Mouse (Mus musculus): Measurements from ENCODE around the gene Zkscan3. TPM values are rescaled to one million over a fixed set of nuclear protein-coding genes. Genes with fewer than 3 reads are reported as not detected.

Gene Zkscan3
- total and polyA plus RNA-seq, 2 experiments, result 14.5 to 33.1 TPM

DNA sequence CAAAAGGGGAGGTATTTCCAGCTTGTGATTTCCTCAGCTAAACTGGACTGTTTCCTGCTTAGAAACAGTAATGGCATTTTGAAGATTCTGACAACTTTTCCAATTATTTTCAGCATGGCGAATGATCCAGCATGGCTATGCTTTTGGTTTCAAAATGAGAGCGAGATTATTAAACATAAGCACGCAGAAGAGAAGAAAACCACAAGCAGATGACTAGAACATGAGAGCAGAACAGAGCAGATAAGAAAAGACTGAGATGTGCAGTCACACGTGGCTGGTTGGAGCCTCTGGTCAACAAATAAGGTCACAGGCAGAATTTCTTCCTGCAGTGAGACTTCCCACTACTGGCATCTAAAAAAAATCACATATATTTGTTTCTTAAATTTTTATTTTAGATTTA, 12.7 kb upstream of the Zkscan3 start:
- DNase-seq (ENCODE audit: extremely low read depth, low read depth, low spot score), result no peak
- WGBS, result 60% methylated on average over 4 of the region's 4 CpGs
- TF ChIP-seq CTCF (IDR thresholded peaks at IDR 0.05; ENCODE audit: low read depth, low read length), result no peak
- TF ChIP-seq POLR2A (IDR thresholded peaks at IDR 0.05; ENCODE audit: extremely low read depth, insufficient read depth, low read length), result no peak
- Histone ChIP-seq H3K4me3 (ENCODE audit: insufficient read depth, low read depth, low read length) (no peak overlapping the region), H3K27ac (replicated peaks; ENCODE audit: insufficient read depth, low read depth, low read length) (no peak overlapping the region), H3K4me1 (ENCODE audit: control insufficient read depth, insufficient read depth, low read length) (no peaks in the 10 kb centered on the region), H3K27me3 (ENCODE audit: control insufficient read depth, insufficient read depth, low read length) (no peaks in the 10 kb centered on the region), H3K36me3 (ENCODE audit: control insufficient read depth, insufficient read depth, low read length) (no peaks in the 10 kb centered on the region), H3K9ac (ENCODE audit: low read depth, low read length) (no peak overlapping the region), H3K79me2 (ENCODE audit: control insufficient read depth, insufficient read depth, low read length) (no peaks in the 10 kb centered on the region)

GRCm38 (mm10) chr13:21414231-21415212, 12.0 kb upstream of the Zkscan3 start:
- 60% methylated on average over 15 of the region's 15 CpGs for WGBS
- H3K4me1 ChIP-seq (ENCODE audit: control insufficient read depth, insufficient read depth, low read length), result no peaks in the 10 kb centered on the region
- H3K4me3 ChIP-seq (ENCODE audit: insufficient read depth, low read depth, low read length), result no peak overlapping the region
- no peak for DNase-seq (ENCODE audit: extremely low read depth, low read depth, low spot score)
- no peaks in the 10 kb centered on the region for H3K79me2 ChIP-seq (ENCODE audit: control insufficient read depth, insufficient read depth, low read length)
- no peaks in the 10 kb centered on the region for H3K27me3 ChIP-seq (ENCODE audit: control insufficient read depth, insufficient read depth, low read length)
- H3K9ac ChIP-seq (ENCODE audit: low read depth, low read length), result no peak overlapping the region
- no peak for TF ChIP-seq POLR2A (IDR thresholded peaks at IDR 0.05; ENCODE audit: extremely low read depth, insufficient read depth, low read length)
- TF ChIP-seq CTCF (IDR thresholded peaks at IDR 0.05; ENCODE audit: low read depth, low read length), result no peak
- H3K27ac ChIP-seq (replicated peaks; ENCODE audit: insufficient read depth, low read depth, low read length), result no peak overlapping the region
- H3K36me3 ChIP-seq (ENCODE audit: control insufficient read depth, insufficient read depth, low read length), result no peaks in the 10 kb centered on the region

DNA sequence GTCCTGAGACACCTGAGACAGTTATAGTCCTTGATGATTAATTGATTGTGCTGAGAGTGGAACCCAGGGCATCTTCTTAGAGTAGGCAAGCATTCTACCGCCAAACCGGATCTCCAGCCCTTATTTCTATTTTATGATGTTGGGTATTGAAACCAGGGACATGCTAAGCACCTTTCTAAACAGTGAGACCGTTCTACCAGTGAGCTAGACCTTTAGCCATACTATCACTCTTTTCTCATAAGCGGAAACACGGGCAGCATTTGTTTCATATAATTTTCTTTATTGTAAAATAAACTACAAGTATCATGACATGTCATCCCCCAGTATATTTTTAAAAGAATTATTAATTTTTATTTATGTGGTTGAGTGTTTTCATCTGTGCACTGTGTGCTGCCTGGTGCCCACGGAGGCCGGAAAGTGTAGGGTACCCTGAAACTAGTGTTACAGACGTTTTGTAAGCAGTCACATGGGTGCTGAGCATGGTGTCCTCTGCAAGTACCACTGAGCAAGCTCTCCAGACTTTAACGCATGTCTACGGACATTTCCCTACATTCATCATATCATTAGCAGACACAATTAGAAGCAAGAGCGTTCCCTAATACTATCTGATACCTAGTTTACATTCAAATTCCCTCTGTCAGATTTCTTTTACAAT, 6.4 kb upstream of the Zkscan3 start:
- Histone ChIP-seq H3K79me2 (ENCODE audit: control insufficient read depth, insufficient read depth, low read length) (no peaks in the 10 kb centered on the region), H3K27ac (replicated peaks; ENCODE audit: insufficient read depth, low read depth, low read length) (no peak overlapping the region), H3K36me3 (ENCODE audit: control insufficient read depth, insufficient read depth, low read length) (no peaks in the 10 kb centered on the region), H3K4me1 (ENCODE audit: control insufficient read depth, insufficient read depth, low read length) (no peaks in the 10 kb centered on the region), H3K4me3 (ENCODE audit: insufficient read depth, low read depth, low read length) (peak overlapping the region; percentile 50), H3K27me3 (ENCODE audit: control insufficient read depth, insufficient read depth, low read length) (no peaks in the 10 kb centered on the region), H3K9ac (ENCODE audit: low read depth, low read length) (peak overlapping the region; percentile 9; the same call in 1 of the 2 replicates)
- DNase-seq (ENCODE audit: extremely low read depth, low read depth, low spot score), result no peak
- 65% methylated on average over 11 of the region's 11 CpGs for WGBS
- TF ChIP-seq POLR2A (IDR thresholded peaks at IDR 0.05; ENCODE audit: extremely low read depth, insufficient read depth, low read length), result no peak

DNA sequence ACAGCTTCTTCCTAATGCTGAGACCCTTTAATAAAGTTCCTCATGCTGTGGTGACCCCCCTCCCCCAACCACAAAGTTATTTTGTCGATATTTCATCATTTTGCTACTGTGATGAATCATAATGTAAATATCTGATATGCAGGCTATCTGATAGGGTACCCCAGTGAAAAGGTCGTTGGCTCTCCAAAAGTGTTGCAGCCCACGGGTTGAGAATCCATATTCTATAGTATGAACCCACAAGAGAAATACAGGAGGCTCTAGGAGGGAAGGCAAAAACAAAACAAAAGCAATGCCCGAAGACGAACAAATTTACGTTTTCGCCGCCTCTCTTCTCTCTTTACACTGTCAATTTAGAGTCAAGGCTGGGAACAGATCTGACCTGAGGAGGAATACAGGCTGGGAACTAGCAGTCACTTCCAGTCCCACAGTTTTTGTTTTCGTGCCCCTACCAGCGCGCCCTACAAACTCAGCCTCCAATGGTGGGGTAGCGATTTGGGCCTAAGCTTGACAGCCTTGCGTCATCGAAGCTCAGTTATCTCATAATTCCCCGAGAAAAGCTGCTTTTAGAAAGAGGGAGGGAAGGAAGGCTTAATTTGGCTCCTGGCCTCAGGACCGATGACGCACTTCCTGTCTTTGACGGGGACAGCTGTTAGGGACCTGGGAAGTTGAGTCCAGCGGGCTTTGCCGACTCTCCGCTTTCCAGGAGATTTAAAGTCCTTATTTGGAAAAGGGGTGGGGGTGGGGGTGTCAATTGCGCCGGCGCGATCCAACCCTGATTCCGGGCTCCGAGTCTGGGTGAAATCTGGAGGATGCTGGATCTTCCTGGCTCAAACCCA, 5.6 kb upstream of the Zkscan3 start:
- WGBS, result 2% methylated on average over 27 of the region's 27 CpGs
- TF ChIP-seq POLR2A (IDR thresholded peaks at IDR 0.05; ENCODE audit: extremely low read depth, insufficient read depth, low read length), result no peak
- TF ChIP-seq CTCF (IDR thresholded peaks at IDR 0.05; ENCODE audit: low read depth, low read length), result no peak
- no peaks in the 10 kb centered on the region for H3K36me3 ChIP-seq (ENCODE audit: control insufficient read depth, insufficient read depth, low read length)
- H3K27ac ChIP-seq (replicated peaks; ENCODE audit: insufficient read depth, low read depth, low read length), result peak overlapping the region; percentile 79
- no peaks in the 10 kb centered on the region for H3K4me1 ChIP-seq (ENCODE audit: control insufficient read depth, insufficient read depth, low read length)
- H3K4me3 ChIP-seq (ENCODE audit: insufficient read depth, low read depth, low read length), result peak overlapping the region; percentile 56
- no peaks in the 10 kb centered on the region for H3K79me2 ChIP-seq (ENCODE audit: control insufficient read depth, insufficient read depth, low read length)
- no peaks in the 10 kb centered on the region for H3K27me3 ChIP-seq (ENCODE audit: control insufficient read depth, insufficient read depth, low read length)
- peak overlapping the region; percentile 71 for H3K9ac ChIP-seq (ENCODE audit: low read depth, low read length)
- peak; percentile 93 for DNase-seq (ENCODE audit: extremely low read depth, low read depth, low spot score)

- Histone ChIP-seq H3K9ac (ENCODE audit: low read depth, low read length) (no peak overlapping the region), H3K4me1 (ENCODE audit: control insufficient read depth, insufficient read depth, low read length) (no peaks in the 10 kb centered on the region), H3K36me3 (ENCODE audit: control insufficient read depth, insufficient read depth, low read length) (no peaks in the 10 kb centered on the region), H3K79me2 (ENCODE audit: control insufficient read depth, insufficient read depth, low read length) (peaks cover 2% of the 10 kb centered on the region; the same call in 1 of the 2 replicates), H3K27me3 (ENCODE audit: control insufficient read depth, insufficient read depth, low read length) (no peaks in the 10 kb centered on the region), H3K4me3 (ENCODE audit: insufficient read depth, low read depth, low read length) (no peak overlapping the region), H3K27ac (replicated peaks; ENCODE audit: insufficient read depth, low read depth, low read length) (no peak overlapping the region)
- no peak for TF ChIP-seq CTCF (IDR thresholded peaks at IDR 0.05; ENCODE audit: low read depth, low read length)
- no peak for TF ChIP-seq POLR2A (IDR thresholded peaks at IDR 0.05; ENCODE audit: extremely low read depth, insufficient read depth, low read length)
- DNase-seq (ENCODE audit: extremely low read depth, low read depth, low spot score), result no peak
- WGBS, result 85% methylated on average over 11 of the region's 11 CpGs
Observed at GRCm38 (mm10) chr13:21407341-21407740, 4.8 kb upstream of the Zkscan3 start.
